Mouse (Mus musculus) ES-E14 (cell line): ENCODE data around the gene Atp4b. TPM values are rescaled to one million over a fixed set of nuclear protein-coding genes. Genes with fewer than 3 reads are reported as not detected.

Source experiments
- DNase-seq: peaks from one replicate; pipeline ENCODE4 v3.0.0-alpha.2; 2013; ENCODE audit warnings: low read depth, low spot score
- H3K27ac ChIP-seq: 2 replicates; pipeline ENCODE4 v1.5.1; 2012; ENCODE audit warnings: low read depth, mild to moderate bottlenecking, low read length, moderate library complexity, mixed read lengths; ENCODE audit not compliant: poor library complexity, insufficient read depth, severe bottlenecking
- H3K36me3 ChIP-seq: 2 replicates; pipeline ENCODE4 v1.6.1; 2012; ENCODE audit warnings: mild to moderate bottlenecking, low read length, moderate library complexity, mixed read lengths; ENCODE audit not compliant: control insufficient read depth, poor library complexity, insufficient read depth, severe bottlenecking
- H3K4me1 ChIP-seq, 2 experiments: fragments of 150-350 bp in 1 of 2; sonication (generic) in 1 of 2; 2 replicates each; pipeline ENCODE4 v1.6.1; 2012; ENCODE audit warnings: low read length in 2 of 2, mild to moderate bottlenecking in 1 of 2, mixed read lengths in 1 of 2; ENCODE audit not compliant: control insufficient read depth in 2 of 2, insufficient read depth in 2 of 2, poor library complexity in 1 of 2
- H3K4me3 ChIP-seq, 2 experiments: fragments of 150-350 bp in 1 of 2; sonication (generic) in 1 of 2; 2 replicates each; pipeline ENCODE4 v1.5.1; 2012; ENCODE audit warnings: low read length in 2 of 2, low read depth in 1 of 2, mild to moderate bottlenecking in 1 of 2, mixed read lengths in 1 of 2; ENCODE audit not compliant: insufficient read depth in 1 of 2, poor library complexity in 1 of 2, severe bottlenecking in 1 of 2
- H3K9ac ChIP-seq: 2 replicates; pipeline ENCODE4 v1.6.1; 2012; ENCODE audit warnings: low read depth, mild to moderate bottlenecking, low read length, mixed read lengths; ENCODE audit not compliant: poor library complexity, insufficient read depth, severe bottlenecking
- H3K9me3 ChIP-seq: fragments of 150-350 bp; sonication (generic); 2 replicates; pipeline ENCODE4 v1.6.1; 2012; ENCODE audit warnings: low read depth, mild to moderate bottlenecking, low read length; ENCODE audit not compliant: control insufficient read depth, insufficient read depth
- CHD2 ChIP-seq: IDR thresholded peaks from 2 replicates; pipeline ENCODE4 v1.6.1; 2014; ENCODE audit warnings: mild to moderate bottlenecking, low read depth, low read length, inconsistent platforms
- HCFC1 ChIP-seq: IDR thresholded peaks from 2 replicates; pipeline ENCODE4 v1.6.1; 2012; ENCODE audit warnings: low read length, inconsistent platforms, borderline replicate concordance; ENCODE audit not compliant: insufficient read depth
- MAFK ChIP-seq: IDR thresholded peaks from 2 replicates; pipeline ENCODE4 v1.6.1; 2014; ENCODE audit warnings: mild to moderate bottlenecking, low read depth, low read length, inconsistent platforms; ENCODE audit not compliant: insufficient read depth
- ZC3H11A ChIP-seq: IDR thresholded peaks from 2 replicates; pipeline ENCODE4 v1.6.1; 2012; ENCODE audit warnings: low read depth, mild to moderate bottlenecking, inconsistent platforms, low read length, borderline replicate concordance
- ZNF384 ChIP-seq: IDR thresholded peaks from 2 replicates; pipeline ENCODE4 v1.6.1; 2012; ENCODE audit warnings: low read depth, low read length, inconsistent platforms
- in situ Hi-C, 2 experiments: fragments of 600-800 bp; cut with MboI; formaldehyde crosslinking; loops; one replicate each; pipeline ENCODE4 v1.15.1; 2025; ENCODE audit warnings: low sequenced_read_pairs in 2 of 2, inconsistent platforms in 1 of 2; ENCODE audit not compliant: unreplicated experiment in 2 of 2
- total RNA-seq: library from RNA; depleted of rRNA; stranded (reverse); fragments of 300-350 nt; gene quantifications from 2 replicates; pipeline ENCODE4 v1.2.3, GENCODE M21; 2012; rRNA removed

Gene Atp4b
- not detected in 2 replicates for total RNA-seq

- H3K4me3 ChIP-seq = no peak within 1 kb of the TSS
- in situ Hi-C loops = no loop called here
- no peaks in the 10 kb centered on the region for H3K4me1 ChIP-seq
These were observed at the start of gene Atp4b for GRCm38 (mm10) chr8:13396725-13397124. TSS of gene Atp4b (minus strand) at chr8:13396825.

GRCm38 (mm10) chr8:13442152-13442551 lies 45.5 kb upstream of the Atp4b start:
- TF ChIP-seq ZNF384 = no peak
- no peak for TF ChIP-seq ZC3H11A
- no peak for TF ChIP-seq CHD2

More at GRCm38 (mm10) chr8:13396725-13397124, at the start of gene Atp4b:
- Histone ChIP-seq H3K36me3 (no peaks in the 10 kb centered on the region), H3K9ac (no peak within 1 kb of the TSS), H3K9me3 (no peaks in the 10 kb centered on the region), H3K27ac (no peak within 1 kb of the TSS)
- no peak for DNase-seq
- TF ChIP-seq HCFC1 = no peak
- no peak for TF ChIP-seq MAFK
- no peak for TF ChIP-seq ZNF384
- TF ChIP-seq ZC3H11A = no peak
- no peak for TF ChIP-seq CHD2

DNA sequence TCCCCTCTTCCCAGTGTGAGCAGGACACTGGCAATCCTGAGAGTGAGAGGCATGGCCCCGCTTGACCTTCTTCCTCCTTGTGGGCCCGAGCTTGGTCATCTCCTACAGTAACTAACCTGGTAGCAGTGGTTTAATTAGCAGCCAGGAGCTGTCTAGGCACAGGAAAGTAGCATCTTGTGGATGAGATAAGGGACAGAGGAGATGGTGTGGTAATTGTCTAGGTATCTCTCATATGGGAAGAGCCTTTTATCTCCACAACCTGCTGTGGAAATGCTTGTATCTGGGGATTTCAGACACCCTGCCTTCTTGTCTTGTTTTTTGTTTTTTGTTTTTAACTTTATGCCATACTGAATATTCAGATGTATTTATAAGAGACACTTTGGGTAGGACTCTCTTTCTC lies 40.9 kb upstream of the Atp4b start:
- no peak overlapping the region for H3K27ac ChIP-seq
- H3K9ac ChIP-seq = no peak overlapping the region
- in situ Hi-C loops = no loop called here
- H3K9me3 ChIP-seq = no peaks in the 10 kb centered on the region
- TF ChIP-seq CHD2 (no peak), ZNF384 (no peak), HCFC1 (no peak), MAFK (no peak), ZC3H11A (no peak)
- no peaks in the 10 kb centered on the region for H3K36me3 ChIP-seq
- no peak for DNase-seq
- H3K4me3 ChIP-seq = no peak overlapping the region
- no peaks in the 10 kb centered on the region for H3K4me1 ChIP-seq

More at GRCm38 (mm10) chr8:13442152-13442551, 45.5 kb upstream of the Atp4b start:
- Histone ChIP-seq H3K36me3 (no peaks in the 10 kb centered on the region), H3K4me3 (no peak overlapping the region), H3K9ac (no peak overlapping the region), H3K4me1 (no peaks in the 10 kb centered on the region), H3K9me3 (no peaks in the 10 kb centered on the region), H3K27ac (no peak overlapping the region)
- DNase-seq = no peak
- in situ Hi-C loops = no loop called here

GRCm38 (mm10) chr8:13436052-13436451 lies 39.4 kb upstream of the Atp4b start:
- in situ Hi-C loops = no loop called here
- no peak overlapping the region for H3K27ac ChIP-seq
- H3K9ac ChIP-seq = no peak overlapping the region
- H3K4me1 ChIP-seq = no peaks in the 10 kb centered on the region
- TF ChIP-seq ZC3H11A = no peak
- no peak for TF ChIP-seq CHD2
- TF ChIP-seq ZNF384 = no peak
- TF ChIP-seq MAFK = no peak
- no peak for TF ChIP-seq HCFC1
- no peaks in the 10 kb centered on the region for H3K9me3 ChIP-seq
- no peak for DNase-seq
- no peaks in the 10 kb centered on the region for H3K36me3 ChIP-seq
- H3K4me3 ChIP-seq = no peak overlapping the region

GRCm38 (mm10) chr8:13434889-13435288 lies 38.3 kb upstream of the Atp4b start, which contains the start of gene Tmem255b:
TSS of gene Tmem255b (plus strand) at chr8:13435189.
- H3K36me3 ChIP-seq = no peaks in the 10 kb centered on the region
- in situ Hi-C loops = no loop called here
- DNase-seq = no peak
- no peak within 1 kb of the TSS for H3K4me3 ChIP-seq
- H3K4me1 ChIP-seq = no peaks in the 10 kb centered on the region
- H3K9me3 ChIP-seq = no peaks in the 10 kb centered on the region
- no peak within 1 kb of the TSS for H3K9ac ChIP-seq
- H3K27ac ChIP-seq = no peak within 1 kb of the TSS
- TF ChIP-seq ZC3H11A (no peak), ZNF384 (no peak), CHD2 (no peak), HCFC1 (no peak), MAFK (no peak)
